Mouse (Mus musculus): ENCODE data around the gene Gm17087.

Gene Gm17087

DNA sequence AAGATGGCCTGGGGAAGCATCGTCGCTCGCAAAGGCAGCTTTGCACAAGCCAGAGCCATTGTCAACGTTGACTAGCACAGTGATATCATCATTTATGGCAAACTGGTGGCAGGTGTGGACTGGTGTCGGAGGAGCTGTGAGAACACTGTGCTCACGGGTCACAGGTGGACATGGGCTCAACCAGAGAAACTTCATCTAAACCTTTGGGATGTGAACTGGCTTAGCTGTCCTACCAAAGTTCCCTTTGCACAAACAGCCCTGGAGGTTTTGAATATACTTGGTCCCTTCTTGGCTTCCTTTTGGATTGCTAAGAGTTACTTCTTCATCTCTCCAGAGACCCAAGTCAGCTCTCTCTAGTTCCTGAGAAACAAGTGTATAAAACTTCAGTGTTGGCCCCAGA, at the start of gene Gm17087:
Gm17087 (minus strand) TSS at position 101 of the 400 bp plus-strand sequence.
- DNase-seq (ENCODE audit: low spot score): no peak

GRCm38 (mm10) chr17:8613882-8614551, 47.3 kb upstream of the Gm17087 start:
- peak; percentile 15 for DNase-seq (ENCODE audit: low spot score)

DNA sequence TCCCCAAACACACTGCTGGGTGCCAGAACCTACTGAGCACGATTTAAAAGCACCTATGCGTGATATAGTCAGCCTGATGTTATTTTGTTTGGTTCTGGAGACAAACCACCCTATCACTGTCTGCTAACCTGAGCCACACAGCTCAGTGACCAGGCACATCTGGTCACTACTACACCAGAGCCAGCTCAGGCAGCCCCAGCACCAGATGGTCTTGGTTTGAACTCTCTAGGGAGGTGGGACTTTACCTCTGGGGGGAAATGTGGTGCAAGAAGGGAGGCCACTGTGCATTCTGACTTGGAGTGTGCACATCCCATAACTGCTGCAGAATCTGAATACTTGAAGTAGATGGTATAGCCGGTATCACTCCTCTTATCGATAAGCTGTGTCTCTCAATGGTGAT, 45.2 kb upstream of the Gm17087 start:
- no peak for DNase-seq (ENCODE audit: low spot score)

DNA sequence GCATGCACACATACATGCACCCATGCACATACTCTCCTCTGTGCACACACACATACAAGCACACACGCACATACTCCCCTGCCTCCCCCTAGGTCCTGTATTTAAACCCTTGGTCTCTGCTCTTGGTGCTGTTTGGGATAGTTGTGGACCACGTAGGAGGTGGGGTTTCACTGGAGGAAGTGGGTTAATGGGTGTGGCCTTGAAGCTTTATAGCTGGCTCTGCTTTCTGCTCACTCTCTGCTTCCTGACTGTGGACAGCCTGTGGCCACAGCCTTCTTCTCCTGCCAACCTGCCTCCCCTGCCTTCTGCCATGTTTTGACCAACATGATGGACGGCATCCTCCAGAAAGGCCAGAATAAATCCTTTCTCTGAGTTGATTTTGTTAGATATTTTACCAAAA, 39.9 kb upstream of the Gm17087 start:
- DNase-seq (ENCODE audit: low spot score): no peak

DNA sequence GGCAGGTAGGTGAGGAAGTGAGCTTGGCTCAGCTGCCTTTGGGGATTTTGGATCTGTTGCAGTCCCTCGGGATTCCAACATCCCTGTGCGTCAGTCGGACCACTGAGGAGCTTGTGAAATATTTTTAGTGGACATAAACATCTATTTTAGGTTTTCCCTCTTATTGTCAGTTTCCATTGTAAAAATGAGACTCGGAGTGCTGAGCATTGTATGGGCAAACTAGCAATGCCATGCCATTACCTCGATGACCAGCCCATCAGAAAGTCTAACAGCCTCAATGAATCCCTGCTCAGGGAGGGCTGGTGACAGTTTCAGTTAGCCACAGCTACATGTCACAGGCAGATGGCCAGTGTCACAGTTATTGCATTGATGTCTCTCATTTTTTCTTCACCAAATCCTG, 39.2 kb upstream of the Gm17087 start:
- DNase-seq (ENCODE audit: low spot score): no peak

DNA sequence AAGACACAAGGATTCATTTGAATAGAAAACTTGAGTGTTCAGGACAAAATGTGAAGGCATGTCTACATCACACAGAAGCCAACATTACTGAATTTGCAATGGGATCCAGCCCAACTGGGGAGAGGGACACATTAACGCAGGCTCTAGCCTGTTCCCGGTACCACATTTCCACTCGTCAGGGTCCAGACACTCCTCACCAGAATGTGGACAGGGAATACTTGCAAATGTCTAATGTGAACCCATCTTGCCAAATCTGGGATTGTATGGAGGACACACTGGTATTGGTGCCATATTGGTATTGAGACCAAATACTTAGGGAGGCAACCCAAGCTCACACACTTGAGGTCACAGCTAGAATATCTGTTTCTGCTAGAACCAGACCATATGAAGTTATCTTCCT, 36.2 kb upstream of the Gm17087 start:
- no peak for DNase-seq (ENCODE audit: low spot score)

DNA sequence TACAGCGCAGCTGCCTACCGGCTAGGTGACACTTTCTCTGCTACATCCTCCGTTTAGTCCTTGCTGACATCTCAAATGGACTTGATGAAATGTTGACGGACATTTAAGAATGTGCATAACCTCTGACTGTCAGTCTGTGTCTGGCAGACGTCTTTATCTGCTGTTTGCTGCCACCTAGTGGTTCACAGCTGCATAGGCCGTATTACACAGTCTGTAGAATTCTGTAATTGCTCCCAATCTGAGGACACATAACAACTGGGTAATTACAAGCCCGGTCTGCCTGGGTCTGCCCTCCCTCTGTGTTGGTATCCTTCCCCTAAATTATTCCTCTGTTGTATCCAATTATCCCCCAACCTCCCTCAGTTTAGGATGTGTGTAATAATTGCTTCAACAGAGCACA, 31.0 kb upstream of the Gm17087 start:
- DNase-seq (ENCODE audit: low spot score): peak; percentile 9

DNA sequence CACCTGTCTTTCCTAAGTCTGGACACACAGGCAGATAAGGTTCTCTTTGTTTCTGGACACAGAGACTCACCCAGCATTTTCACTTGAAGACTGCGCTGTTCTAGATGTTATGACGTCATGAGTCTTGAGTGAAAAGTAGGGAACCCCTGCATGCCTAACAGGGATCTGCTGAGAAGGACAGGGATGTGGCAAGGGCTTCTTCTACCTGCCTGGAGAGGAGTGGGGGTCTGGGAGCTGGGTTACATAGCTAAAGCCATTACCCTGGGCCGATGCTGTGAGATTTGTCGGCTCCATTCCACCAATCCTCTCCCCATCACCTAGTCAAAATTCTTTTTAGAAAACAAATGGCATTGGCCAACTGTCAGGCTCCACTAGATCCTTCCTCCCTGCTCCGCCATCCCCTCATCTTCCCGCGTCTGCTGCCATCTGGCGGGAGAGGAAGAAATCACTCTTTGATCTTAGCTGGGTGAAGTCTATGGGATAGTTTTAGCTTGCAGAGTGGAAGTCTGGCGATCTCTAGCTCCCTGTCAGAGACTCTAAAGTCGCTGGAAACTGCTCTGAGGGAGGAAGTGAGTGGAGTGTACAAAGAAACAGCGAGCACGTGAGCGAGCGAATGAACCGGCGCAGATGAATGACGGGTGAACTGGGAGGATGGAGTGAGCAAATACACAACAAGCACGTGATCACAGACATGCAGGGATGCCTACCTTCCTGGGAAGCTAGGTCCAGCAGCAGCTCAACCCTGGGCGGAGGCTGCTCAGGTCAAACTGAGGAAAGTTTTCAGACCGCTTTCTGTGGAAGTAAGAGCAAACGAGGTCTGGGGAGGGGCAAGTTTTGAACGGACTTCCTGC, 25.9 kb upstream of the Gm17087 start:
- peak; percentile 29 for DNase-seq (ENCODE audit: low spot score)

DNA sequence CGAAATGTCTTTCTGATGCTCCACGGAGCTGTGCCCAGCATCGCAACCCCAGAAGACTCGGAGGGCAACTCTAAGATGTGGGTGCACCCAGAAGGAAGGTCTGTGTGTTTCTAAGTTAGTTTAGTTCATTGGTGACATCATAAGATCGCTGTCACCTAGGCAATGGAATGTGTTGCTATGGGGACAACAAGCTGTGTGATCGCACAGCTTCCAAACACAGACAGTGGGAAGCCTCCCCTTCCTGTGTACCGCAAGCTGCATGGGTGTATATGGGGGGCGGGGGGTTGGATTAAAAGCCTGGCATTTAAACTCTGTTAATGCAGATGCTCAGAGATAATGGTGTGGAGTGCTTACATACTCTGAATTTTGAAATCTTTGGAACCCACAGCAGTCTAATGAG, 14.8 kb upstream of the Gm17087 start:
- no peak for DNase-seq (ENCODE audit: low spot score)

DNA sequence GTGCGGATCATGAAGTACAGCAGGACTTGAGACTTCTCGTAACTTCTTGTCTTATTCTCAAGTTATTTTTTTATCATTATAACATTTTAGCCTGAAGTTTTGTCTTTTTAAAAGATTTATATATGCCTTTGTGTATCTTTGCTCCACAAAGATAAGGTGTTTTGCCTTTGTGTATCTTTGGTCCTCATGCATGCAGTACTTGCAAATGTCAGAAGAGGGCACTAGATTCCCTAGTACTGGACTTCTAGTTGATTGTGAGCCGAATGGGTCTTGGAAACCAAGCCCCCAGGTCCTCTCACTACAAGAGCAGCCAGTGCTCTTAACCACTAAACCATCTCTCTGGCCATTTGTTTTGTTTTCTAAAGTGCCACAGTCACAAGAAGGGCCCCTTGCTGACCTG, 13.6 kb upstream of the Gm17087 start:
- DNase-seq (ENCODE audit: low spot score): no peak

DNA sequence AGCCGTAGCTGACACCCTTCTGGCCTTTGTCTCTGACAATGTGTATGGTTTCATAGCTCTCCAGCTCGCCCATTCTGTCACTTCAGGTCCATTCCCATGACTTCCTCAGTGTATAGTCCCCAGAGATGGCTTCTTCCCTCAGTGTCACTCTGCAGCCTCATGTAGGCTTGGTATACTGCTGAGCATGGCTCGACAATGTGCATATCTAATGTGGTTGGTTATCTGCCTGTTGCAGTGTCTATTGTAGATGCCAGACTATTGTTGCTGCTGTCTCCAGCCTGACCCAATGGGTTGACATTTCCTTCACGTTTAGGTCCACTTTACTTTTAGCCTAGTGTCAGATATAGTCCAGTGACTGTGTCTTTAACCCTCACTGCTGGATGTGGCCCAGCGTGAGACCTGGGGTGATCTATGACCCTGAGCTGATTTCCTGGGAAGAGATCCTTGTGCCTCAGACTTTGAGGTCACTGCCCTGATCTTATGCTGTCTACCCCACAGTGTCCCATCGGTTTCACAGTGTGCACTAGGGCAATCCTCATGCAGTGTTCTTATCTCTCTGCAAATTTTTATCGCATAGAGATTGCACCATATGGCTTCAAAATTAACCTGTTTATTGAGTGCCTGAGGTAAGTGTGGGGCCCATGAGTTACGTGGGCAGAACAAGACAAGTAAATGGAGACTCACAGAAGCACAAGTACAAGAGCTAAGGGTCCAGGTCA, 7.0 kb upstream of the Gm17087 start:
- DNase-seq (ENCODE audit: low spot score): no peak

DNA sequence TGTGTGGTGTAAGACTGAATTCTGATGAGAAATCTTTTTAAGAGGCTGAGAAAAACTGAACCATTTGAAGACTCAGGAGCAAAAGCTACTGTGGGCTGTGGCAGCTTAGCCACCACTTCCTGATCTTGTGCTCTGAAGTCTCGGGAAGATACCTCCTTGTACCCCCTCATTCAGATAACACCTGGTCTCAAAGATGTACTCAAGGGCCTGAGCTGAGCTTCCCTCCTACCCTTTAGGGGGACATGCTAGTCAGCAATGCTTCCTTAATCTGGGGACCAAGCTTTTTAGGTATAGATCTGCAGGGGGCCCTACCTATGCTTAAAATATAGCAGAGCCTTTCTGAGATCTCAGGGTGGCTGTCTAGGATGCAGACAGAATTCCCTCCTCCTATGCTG, 3.9 kb downstream of the Gm17087 start:
- no peak for DNase-seq (ENCODE audit: low spot score)

DNA sequence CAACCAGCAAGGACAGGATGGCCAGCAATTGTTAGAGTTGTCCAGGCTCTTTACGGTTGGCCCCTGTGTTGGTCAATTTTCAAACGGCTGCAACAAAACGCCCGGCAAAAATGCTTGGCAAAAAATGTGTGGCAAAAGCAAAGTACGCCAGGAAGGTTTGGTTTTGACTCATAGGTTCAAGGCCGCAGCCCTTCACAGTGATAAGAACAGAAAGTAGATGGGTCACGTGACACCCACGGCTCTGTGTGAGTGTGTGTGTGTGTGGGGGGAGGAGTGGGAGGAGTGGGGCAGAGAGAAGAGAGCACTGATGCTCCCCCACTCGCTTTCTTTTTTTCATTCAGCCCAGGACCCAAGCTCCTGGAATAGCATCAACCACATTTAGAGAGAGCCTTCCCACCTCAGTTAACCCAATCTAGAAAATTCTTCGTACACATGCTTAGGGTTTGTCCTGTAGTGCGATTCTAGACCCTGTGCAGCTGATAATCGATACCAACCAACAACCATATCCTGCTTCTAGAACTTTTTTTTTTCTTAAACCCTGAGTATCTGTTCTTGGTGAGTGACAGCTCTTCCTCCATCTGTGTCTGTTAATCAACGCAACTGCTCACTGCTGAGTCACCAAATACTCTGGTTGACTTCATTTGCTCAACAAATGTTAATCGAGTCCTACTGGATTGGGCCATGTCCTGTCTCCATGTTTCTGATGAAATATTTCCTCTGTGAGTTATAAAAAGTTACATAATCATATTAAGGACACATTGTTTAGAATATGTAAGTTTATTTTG, 4.5 kb downstream of the Gm17087 start:
- no peak for DNase-seq (ENCODE audit: low spot score)

DNA sequence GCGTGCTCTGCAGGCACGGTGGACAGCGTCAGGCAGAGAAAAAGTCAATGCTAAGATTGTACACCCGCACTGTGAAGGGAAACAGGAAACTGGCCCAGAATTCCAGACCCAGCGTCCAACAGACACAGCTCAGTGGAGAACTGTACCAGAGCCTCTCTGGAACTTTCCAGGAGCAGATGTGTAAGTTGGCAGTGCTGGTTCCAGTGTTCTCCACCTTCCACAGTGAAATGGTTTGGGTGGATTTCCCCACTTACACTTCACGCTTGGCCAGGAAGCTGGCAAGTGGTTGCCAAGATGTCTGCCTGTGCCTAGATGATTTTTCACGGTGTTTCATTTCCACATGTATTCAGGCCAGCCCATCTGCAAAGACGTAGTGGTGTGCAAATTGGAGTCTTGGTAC, 8.8 kb downstream of the Gm17087 start:
- DNase-seq (ENCODE audit: low spot score): no peak

DNA sequence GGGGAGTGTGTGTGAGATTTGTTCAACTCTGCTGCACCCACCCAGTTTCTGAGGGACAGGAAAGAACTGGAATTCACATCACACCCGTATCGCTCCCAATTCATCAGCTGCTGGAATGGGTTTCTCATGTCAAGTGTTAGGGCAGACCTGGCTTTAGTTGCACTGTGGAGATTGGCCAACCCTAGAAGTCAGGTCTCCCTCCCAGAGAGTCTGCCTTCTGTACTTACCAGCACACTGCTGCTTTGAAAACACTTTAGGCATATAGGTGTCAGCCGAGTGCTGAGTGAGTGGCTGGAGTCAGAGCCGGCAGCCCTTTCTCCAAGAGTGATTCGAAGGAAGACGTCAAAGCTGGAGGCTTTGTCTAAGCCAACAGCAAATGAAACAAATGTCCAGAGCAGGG, 10.5 kb downstream of the Gm17087 start:
- no peak for DNase-seq (ENCODE audit: low spot score)

DNA sequence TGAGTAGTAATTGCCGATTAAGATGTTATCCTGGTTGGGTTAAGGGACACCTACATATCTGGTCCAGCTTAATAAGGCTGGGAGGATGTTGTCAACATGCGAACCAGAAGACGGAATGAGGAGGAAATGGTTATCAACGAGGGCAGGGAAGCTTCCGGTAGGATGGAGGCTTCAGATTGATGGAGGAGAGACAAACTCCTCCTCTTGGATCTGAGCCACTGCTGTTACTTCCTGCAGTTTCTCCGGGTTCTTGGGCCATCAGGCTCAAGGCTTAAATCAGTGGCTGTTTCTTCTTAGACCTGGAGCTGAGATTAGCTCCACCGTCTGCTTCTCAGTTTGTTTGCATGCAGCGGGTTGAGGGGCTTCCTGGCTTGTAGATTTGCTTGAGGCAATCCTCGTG, 11.0 kb downstream of the Gm17087 start:
- DNase-seq (ENCODE audit: low spot score): no peak

GRCm38 (mm10) chr17:8554219-8554618, 12.5 kb downstream of the Gm17087 start:
- no peak for DNase-seq (ENCODE audit: low spot score)

DNA sequence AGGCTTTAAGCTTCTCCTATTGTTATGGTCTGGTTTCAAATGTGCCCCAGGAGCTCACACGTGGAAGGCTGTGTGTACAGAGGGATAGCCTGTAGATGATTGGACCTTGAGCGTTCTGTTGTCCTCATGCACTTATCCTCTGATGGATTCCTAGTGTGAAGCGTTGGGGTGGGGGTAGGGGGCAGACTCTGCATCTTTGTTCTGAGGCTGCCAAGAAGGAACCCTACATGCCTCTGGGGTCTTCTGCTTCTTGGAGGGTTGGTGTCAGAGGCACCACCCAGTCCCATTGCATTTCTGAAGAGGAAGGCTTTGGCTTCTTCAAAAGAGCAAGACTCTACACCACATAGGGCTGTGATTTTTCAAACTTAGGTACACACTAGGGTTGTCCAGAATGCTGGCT, 13.1 kb downstream of the Gm17087 start:
- DNase-seq (ENCODE audit: low spot score): no peak

- no peak for DNase-seq (ENCODE audit: low spot score)
Measured at GRCm38 (mm10) chr17:8552346-8553035, 14.3 kb downstream of the Gm17087 start.

DNA sequence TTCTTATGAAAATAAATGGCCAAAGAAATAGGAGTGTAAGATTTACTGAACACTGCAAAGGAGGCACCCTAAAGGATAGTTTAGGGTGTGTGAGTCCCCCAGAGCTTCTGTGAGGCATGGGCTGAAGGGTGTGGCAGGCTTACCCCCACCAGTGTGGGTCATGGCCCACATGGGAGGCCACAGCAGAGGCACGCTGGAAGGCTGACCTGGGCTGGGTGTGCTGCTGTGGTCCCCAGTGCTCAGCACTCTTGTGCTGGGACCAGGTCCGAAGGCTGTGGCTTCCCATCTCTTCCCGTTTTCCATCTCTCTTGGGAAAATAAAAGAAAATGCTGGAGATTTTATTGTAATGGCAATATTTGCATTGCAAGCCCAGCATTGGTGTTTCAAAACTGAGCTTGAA, 15.1 kb downstream of the Gm17087 start:
- no peak for DNase-seq (ENCODE audit: low spot score)

DNA sequence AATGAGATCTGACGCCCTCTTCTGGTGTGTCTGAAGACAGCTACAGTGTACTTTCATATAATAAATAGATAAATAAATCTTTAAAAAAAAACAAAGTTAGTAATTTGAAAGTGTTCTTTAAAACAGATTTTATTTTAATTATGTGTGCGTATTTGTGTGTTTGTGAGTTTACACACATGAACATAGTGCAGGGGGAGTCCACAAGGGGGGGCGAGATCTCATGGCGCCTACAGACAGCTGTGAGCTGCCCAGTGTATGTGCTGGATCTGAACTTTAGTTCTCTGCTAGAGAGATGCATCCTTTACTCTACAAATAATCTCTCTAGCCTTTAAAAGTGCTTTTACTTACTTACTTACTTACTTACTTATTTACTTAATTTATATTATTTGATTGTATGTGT, 18.0 kb downstream of the Gm17087 start:
- no peak for DNase-seq (ENCODE audit: low spot score)

DNA sequence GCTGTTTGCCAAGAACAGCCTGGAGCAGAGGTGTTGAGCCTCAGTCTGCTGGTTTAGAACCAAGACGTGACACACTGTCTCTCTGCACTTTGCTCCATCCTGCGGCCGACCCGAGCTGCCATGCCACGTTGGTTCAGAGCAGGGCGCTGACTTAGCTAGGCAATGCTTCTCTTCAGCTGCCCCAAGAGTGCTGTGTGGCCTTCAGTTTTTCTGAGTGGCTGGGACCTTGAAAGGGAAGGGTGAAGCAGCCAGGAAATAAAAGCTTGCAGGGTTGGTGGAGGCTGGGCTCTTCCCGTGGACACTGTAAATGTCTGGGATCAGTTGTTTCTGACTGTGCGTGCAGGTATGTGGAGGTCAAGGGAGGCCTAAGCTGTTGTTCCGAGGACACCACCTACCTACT, 20.4 kb downstream of the Gm17087 start:
- no peak for DNase-seq (ENCODE audit: low spot score)
